Mouse (Mus musculus) heart, adult 2 months (tissue): ENCODE results near the gene Synm. TPM values are rescaled to one million over a fixed set of nuclear protein-coding genes. Genes with fewer than 3 reads are reported as not detected.
A peak's percentile ranks its signal among the peaks of the same experiment; 100 is the strongest.

Experiments
- DNase-seq, 2 experiments: peaks; one replicate each; pipeline ENCODE4 v3.0.0; 2021
- H3K27ac ChIP-seq: fragments of 200-600 bp; 2 replicates; pipeline ENCODE4 v1.8.1; 2022
- H3K27me3 ChIP-seq: fragments of 200-500 bp; 2 replicates; pipeline ENCODE4 v1.6.1; 2012; ENCODE audit warnings: mild to moderate bottlenecking, low read length, inconsistent platforms, mixed read lengths; ENCODE audit not compliant: control insufficient read depth, insufficient read depth
- H3K36me3 ChIP-seq: fragments of 200-500 bp; 2 replicates; pipeline ENCODE4 v1.6.1; 2012; ENCODE audit warnings: low read length, inconsistent platforms; ENCODE audit not compliant: control insufficient read depth, insufficient read depth
- H3K4me1 ChIP-seq: fragments of 200-500 bp; 2 replicates; pipeline ENCODE4 v1.6.1; 2011; ENCODE audit warnings: low read length; ENCODE audit not compliant: control insufficient read depth, insufficient read depth
- H3K4me3 ChIP-seq: fragments of 200-600 bp; 2 replicates; pipeline ENCODE4 v1.8.1; 2022
- H3K79me2 ChIP-seq: fragments of 200-500 bp; replicated peaks from 2 replicates; pipeline ENCODE4 v1.6.1; 2012; ENCODE audit warnings: mild to moderate bottlenecking, inconsistent platforms, low read length, moderate library complexity, mixed read lengths; ENCODE audit not compliant: control insufficient read depth, insufficient read depth
- H3K9ac ChIP-seq: fragments of 200-500 bp; 2 replicates; pipeline ENCODE4 v1.6.1; 2012; ENCODE audit warnings: low read depth, mild to moderate bottlenecking, control low read depth, inconsistent platforms, low read length, mixed read lengths
- CTCF ChIP-seq: fragments of 200-600 bp; IDR thresholded peaks from 2 replicates; pipeline ENCODE4 v1.8.1; 2022; ENCODE audit warnings: antibody characterized with exemption, mild to moderate bottlenecking, moderate library complexity
- EP300 ChIP-seq: fragments of 200-500 bp; IDR thresholded peaks from 2 replicates; pipeline ENCODE4 v1.6.1; 2011; ENCODE audit warnings: low read depth, low read length, control low read depth; ENCODE audit not compliant: insufficient read depth
- POLR2A ChIP-seq: fragments of 200-500 bp; IDR thresholded peaks from 2 replicates; pipeline ENCODE4 v1.6.1; 2011; ENCODE audit warnings: mild to moderate bottlenecking, low read depth, low read length, control low read depth; ENCODE audit not compliant: insufficient read depth
- WGBS: fragments of 180-500 bp; shearing (Covaris S2); methylation state at CpG from one replicate; pipeline ENCODE4 v1.1.7; 2018; 5-methylcytosine and 5-hydroxymethylcytosine counted together
- intact Hi-C: fragments of 180-260 bp; cut with DNase I; formaldehyde crosslinking; loops from one replicate; pipeline ENCODE4 v1.15.1; 2025
- polyA plus RNA-seq: library from polyadenylated mRNA; depleted of rRNA; stranded (reverse); fragments of >200 nt; gene quantifications from 2 replicates; pipeline ENCODE4 v1.2.3, GENCODE M21; 2012
- total RNA-seq, 2 experiments: library from RNA; stranded (reverse); gene quantifications; 2 replicates each; pipeline ENCODE4 v1.2.3; 2021

The Synm gene
- total and polyA plus RNA-seq, 3 experiments, result 2.6 to 8.3 (median 8.3) TPM

DNA sequence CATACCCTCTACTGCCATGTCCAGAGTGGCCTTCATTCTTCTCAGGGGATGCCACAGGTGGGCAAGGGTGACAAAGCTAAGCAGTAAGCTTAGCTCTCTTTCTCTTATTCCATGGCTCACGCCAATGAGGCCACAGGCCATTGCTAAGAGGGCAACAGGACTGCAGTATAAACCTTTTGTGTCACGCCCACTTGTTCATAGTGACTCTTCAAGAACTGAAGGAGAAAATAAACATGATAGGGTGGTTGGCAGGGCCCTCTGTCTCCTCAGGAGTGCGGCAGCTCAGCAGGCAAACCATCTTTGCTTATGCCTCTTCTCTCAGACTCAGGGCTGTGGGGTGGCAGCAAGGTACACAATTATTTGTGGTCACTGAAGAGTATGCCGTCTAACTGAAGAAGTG lies 30.7 kb downstream of the Synm start:
- H3K4me1 ChIP-seq, result peaks cover 3% of the 10 kb centered on the region; the same call in 1 of the 2 replicates
- intact Hi-C loops, result no loop called here
- no peaks in the 10 kb centered on the region for H3K36me3 ChIP-seq
- H3K4me3 ChIP-seq, result no peak overlapping the region
- no peak overlapping the region for H3K9ac ChIP-seq
- no peak for TF ChIP-seq POLR2A
- TF ChIP-seq EP300, result no peak
- TF ChIP-seq CTCF, result no peak
- H3K27ac ChIP-seq, result no peak overlapping the region
- WGBS, result 93% methylated on average over 4 of the region's 4 CpGs
- DNase-seq, result no peak
- no peaks in the 10 kb centered on the region for H3K79me2 ChIP-seq
- no peaks in the 10 kb centered on the region for H3K27me3 ChIP-seq

DNA sequence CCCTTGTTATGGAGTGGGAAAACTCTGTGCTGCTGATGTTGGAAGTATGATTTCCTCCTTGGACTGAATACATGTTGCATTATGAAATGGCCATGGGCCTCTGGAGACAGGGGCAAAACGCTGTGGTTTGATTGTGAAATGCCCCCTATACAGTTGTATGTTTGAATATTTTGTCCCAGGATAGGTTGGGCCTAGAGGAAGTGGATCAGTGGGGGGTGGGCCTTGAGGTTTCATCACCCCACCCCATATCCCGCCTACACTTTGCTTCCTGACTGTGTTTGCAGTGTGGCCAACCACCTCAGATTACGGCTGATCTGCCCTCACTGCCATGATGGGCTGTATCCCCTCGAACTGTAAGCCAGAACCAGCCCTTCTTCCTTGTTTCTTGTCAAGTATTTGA lies 31.3 kb downstream of the Synm start:
- Histone ChIP-seq H3K79me2 (no peaks in the 10 kb centered on the region), H3K27ac (no peak overlapping the region), H3K4me3 (no peak overlapping the region), H3K9ac (no peak overlapping the region), H3K36me3 (no peaks in the 10 kb centered on the region), H3K4me1 (peaks cover 3% of the 10 kb centered on the region; the same call in 1 of the 2 replicates), H3K27me3 (no peaks in the 10 kb centered on the region)
- no peak for DNase-seq
- no peak for TF ChIP-seq EP300
- no peak for TF ChIP-seq CTCF
- TF ChIP-seq POLR2A, result no peak
- intact Hi-C loops, result no loop called here
- 95% methylated on average over 4 of the region's 4 CpGs for WGBS

DNA sequence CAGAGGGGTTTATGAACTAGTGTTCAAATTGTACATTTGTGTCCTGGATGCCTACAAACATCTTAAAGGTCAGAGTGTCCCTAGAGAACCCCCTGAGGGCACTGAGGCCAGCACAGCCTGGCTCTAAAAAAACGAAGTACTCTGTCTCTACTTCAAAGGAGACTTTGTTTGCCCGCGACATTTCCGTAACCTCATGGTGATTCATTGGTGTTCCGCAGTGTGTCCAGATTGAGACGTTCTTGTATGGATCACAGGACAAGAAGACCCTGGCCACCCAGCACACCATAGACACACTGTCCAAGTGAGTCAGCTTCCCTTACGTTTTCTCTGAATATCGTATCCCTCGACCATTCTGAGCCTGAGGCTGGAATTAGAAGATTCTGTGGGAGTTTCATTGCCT lies 34.5 kb downstream of the Synm start:
- H3K27me3 ChIP-seq, result no peaks in the 10 kb centered on the region
- WGBS, result 87% methylated on average over 9 of the region's 9 CpGs
- intact Hi-C loops, result loop anchor here (2.0 kb wide), 1 partner anchor 16 kb away; no protein-coding TSS in a partner anchor
- no peaks in the 10 kb centered on the region for H3K79me2 ChIP-seq
- no peak for DNase-seq
- no peak overlapping the region for H3K9ac ChIP-seq
- H3K36me3 ChIP-seq, result no peaks in the 10 kb centered on the region
- no peak overlapping the region for H3K4me3 ChIP-seq
- no peak overlapping the region for H3K27ac ChIP-seq
- peaks cover 2% of the 10 kb centered on the region for H3K4me1 ChIP-seq
- TF ChIP-seq CTCF (no peak), EP300 (no peak), POLR2A (no peak)

DNA sequence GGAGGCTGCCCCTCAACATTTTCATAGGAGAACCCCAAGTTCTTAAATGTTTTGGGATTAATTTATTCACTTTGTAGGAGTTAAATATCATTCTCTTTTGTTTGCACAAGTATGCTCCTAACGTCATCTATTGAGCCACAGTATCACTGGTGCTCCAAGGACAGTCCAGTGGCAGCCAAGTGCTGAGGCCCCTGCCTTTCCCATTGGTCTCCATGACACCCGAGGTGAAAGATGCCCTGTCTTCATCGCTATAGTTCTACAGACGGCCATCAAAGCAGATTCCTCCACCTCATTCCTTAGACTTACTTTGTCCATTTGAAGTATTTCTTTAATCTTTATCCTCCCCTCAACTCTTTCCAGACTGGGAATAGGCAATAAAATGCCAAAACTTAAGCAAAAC lies 35.0 kb downstream of the Synm start:
- TF ChIP-seq EP300 (no peak), CTCF (no peak), POLR2A (no peak)
- Histone ChIP-seq H3K79me2 (no peaks in the 10 kb centered on the region), H3K36me3 (no peaks in the 10 kb centered on the region), H3K4me3 (no peak overlapping the region), H3K9ac (no peak overlapping the region), H3K27ac (no peak overlapping the region), H3K4me1 (peaks cover 5% of the 10 kb centered on the region), H3K27me3 (no peaks in the 10 kb centered on the region)
- intact Hi-C loops, result loop anchor here (2.0 kb wide), 1 partner anchor 16 kb away; no protein-coding TSS in a partner anchor
- no peak for DNase-seq
- 85% methylated on average over 4 of the region's 4 CpGs for WGBS

DNA sequence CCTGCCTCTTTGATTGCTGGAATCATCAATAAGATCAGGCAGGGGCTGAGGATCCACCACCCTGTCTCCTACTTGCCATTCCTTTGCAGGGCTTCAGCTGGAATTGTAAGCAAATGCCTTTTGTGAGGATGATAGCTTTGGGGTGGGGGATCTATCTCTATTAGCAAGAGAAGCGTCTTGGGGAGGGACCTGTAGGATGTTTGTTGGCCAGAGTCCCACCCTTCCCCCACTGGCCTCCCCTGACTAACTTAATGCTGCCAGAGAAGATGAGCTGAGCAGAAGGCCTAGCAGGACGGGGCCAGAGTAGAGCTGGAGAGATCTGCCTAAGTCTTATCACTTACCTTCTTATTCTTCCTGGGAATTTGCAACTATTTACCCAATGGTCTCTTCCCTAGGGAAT lies 37.4 kb downstream of the Synm start:
- TF ChIP-seq CTCF (no peak), POLR2A (no peak), EP300 (no peak)
- H3K27ac ChIP-seq, result peak overlapping the region; percentile 55; the same call in 1 of the 2 replicates

DNA sequence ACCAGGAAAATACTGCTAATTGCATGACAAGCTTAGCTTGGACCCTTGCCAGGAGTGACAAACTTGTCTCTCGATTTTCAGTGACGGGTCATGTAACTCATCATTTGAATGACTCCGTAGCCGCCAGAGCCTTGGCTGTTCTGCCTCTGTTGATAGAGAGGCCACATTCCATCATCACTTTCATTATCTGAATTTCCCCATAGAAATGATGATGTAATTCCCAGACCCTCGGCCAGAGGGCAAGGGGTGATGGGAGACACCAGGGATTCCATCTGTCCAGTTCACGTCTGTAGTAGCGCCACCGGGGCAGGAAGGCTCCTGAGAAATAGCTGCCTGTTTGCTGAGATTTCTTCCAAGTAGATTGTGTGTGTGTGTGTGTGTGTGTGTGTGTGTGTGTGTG lies 40.7 kb downstream of the Synm start:
- Histone ChIP-seq H3K4me3 (no peak overlapping the region), H3K79me2 (no peaks in the 10 kb centered on the region), H3K27ac (no peak overlapping the region), H3K27me3 (no peaks in the 10 kb centered on the region), H3K9ac (no peak overlapping the region), H3K36me3 (no peaks in the 10 kb centered on the region), H3K4me1 (peaks cover 23% of the 10 kb centered on the region)
- intact Hi-C loops, result no loop called here
- TF ChIP-seq EP300, result no peak
- TF ChIP-seq CTCF, result no peak
- no peak for TF ChIP-seq POLR2A
- 36% methylated on average over 8 of the region's 8 CpGs for WGBS
- DNase-seq, result peak in 1 of 2 experiments; percentile 33

More for the DNA sequence above, 37.4 kb downstream of the Synm start:
- no peak overlapping the region for H3K9ac ChIP-seq
- DNase-seq, result no peak
- H3K27me3 ChIP-seq, result no peaks in the 10 kb centered on the region
- 58% methylated on average over 2 of the region's 2 CpGs for WGBS
- intact Hi-C loops, result no loop called here
- no peaks in the 10 kb centered on the region for H3K36me3 ChIP-seq
- no peak overlapping the region for H3K4me3 ChIP-seq
- no peaks in the 10 kb centered on the region for H3K79me2 ChIP-seq
- peaks cover 10% of the 10 kb centered on the region for H3K4me1 ChIP-seq
